16 mouse cellular contexts compared by ENCODE assay signal in the genomic region with DNA sequence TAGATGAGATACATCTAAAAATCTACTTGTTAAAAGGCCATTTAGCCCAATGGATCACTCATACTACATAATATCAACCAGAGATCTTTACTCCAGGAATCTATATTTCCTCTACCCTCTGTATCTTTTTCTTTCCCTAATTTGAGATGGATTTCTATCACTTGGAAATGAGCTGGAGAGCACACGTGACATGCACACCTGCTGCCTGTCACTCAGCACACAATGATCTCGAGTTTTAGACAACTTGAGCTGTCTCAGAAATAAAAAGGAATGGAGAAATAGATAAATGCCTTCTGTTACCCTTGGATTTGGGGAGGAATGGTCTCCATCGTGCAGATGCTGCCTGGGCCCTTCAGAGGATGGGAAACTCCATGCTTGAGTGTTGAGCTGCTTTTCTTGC.
"Had no signal": no experiment of that assay in that cellular context is flagged by ENCODE, and none has a peak within 500 bp of the region (broad histone marks: within the 10 kb centered on the region; RNA-seq: fewer than 3 reads in every experiment).

No protein-coding gene starts in this region.

- H3K9me3 ChIP-seq: neural tube, embryonic 15.5 days; stomach, embryonic 15.5 days had no signal

- H3K36me3 ChIP-seq: neural tube, embryonic 13.5 days; neural tube, embryonic 15.5 days; stomach, embryonic 15.5 days had no signal

- H3K9ac ChIP-seq: neural tube, embryonic 13.5 days; neural tube, embryonic 15.5 days; stomach, embryonic 15.5 days had no signal

- H3K27me3 ChIP-seq: neural tube, embryonic 13.5 days; neural tube, embryonic 15.5 days; stomach, embryonic 15.5 days had no signal

- H3K27ac ChIP-seq: neural tube, embryonic 13.5 days; neural tube, embryonic 15.5 days; stomach, embryonic 15.5 days; stomach, postnatal 0 days had no signal

- H3K4me3 ChIP-seq: neural tube, embryonic 13.5 days; neural tube, embryonic 15.5 days; stomach, embryonic 15.5 days had no signal

- H3K4me1 ChIP-seq: stomach, embryonic 15.5 days had no signal

- DNase-seq: retina, postnatal 1 day; right cerebral cortex, adult 18-20 months; right cerebral cortex, postnatal 14 days; right cerebral cortex, postnatal 25 days; right cerebral cortex, postnatal 4 days; spleen, adult 18-20 months; thymus, adult 18-20 months; thymus, adult 2 months; thymus, postnatal 14 days; thymus, postnatal 25 days; thymus, postnatal 36 days; thymus, postnatal 4 days had no signal

- H3K4me2 ChIP-seq: neural tube, embryonic 13.5 days; neural tube, embryonic 15.5 days; stomach, embryonic 15.5 days had no signal
